Mouse (Mus musculus): ENCODE data around the gene Nipa2.

Gene Nipa2

GRCm38 (mm10) chr7:55962004-55962908 is at the start of gene Nipa2:
Gene Nipa2 (minus strand): TSS chr7:55962476.
- DNase-seq (ENCODE audit: low spot score in 2 of 2) = peak; percentile 86 to 95

GRCm38 (mm10) chr7:56011018-56011333 is 48.7 kb upstream of the Nipa2 start:
- no peak for DNase-seq (ENCODE audit: low spot score in 2 of 2)

GRCm38 (mm10) chr7:56010318-56011017 is 48.2 kb upstream of the Nipa2 start:
- no peak for DNase-seq (ENCODE audit: low spot score in 2 of 2)

- no peak for DNase-seq (ENCODE audit: low spot score in 2 of 2)
Observed at GRCm38 (mm10) chr7:55998997-55999396, 36.7 kb upstream of the Nipa2 start.

GRCm38 (mm10) chr7:55995013-55995412 is 32.7 kb upstream of the Nipa2 start:
- DNase-seq (ENCODE audit: low spot score in 2 of 2) = no peak

GRCm38 (mm10) chr7:55991858-55992257 is 29.6 kb upstream of the Nipa2 start:
- DNase-seq (ENCODE audit: low spot score in 2 of 2) = no peak

- DNase-seq (ENCODE audit: low spot score in 2 of 2) = peak in 1 of 2 experiments; percentile 2
Observed at GRCm38 (mm10) chr7:55991129-55991528, 28.9 kb upstream of the Nipa2 start.

- peak; percentile 24 to 70 for DNase-seq (ENCODE audit: low spot score in 2 of 2)
Observed at GRCm38 (mm10) chr7:55986526-55987214, 24.4 kb upstream of the Nipa2 start.

- no peak for DNase-seq (ENCODE audit: low spot score in 2 of 2)
Observed at GRCm38 (mm10) chr7:55984754-55985153, 22.5 kb upstream of the Nipa2 start.

- DNase-seq (ENCODE audit: low spot score in 2 of 2) = no peak
Observed at GRCm38 (mm10) chr7:55983107-55983506, 20.8 kb upstream of the Nipa2 start.

GRCm38 (mm10) chr7:55982010-55982700 is 19.9 kb upstream of the Nipa2 start:
- DNase-seq (ENCODE audit: low spot score in 2 of 2) = no peak

GRCm38 (mm10) chr7:55981511-55981910 is 19.2 kb upstream of the Nipa2 start:
- no peak for DNase-seq (ENCODE audit: low spot score in 2 of 2)

- no peak for DNase-seq (ENCODE audit: low spot score in 2 of 2)
Observed at GRCm38 (mm10) chr7:55974429-55974828, 12.2 kb upstream of the Nipa2 start.

- DNase-seq (ENCODE audit: low spot score in 2 of 2) = no peak
Observed at GRCm38 (mm10) chr7:55969415-55969814, 7.1 kb upstream of the Nipa2 start.

- peak in 1 of 2 experiments; percentile 9 for DNase-seq (ENCODE audit: low spot score in 2 of 2)
Observed at GRCm38 (mm10) chr7:55968258-55968901, 6.1 kb upstream of the Nipa2 start.

GRCm38 (mm10) chr7:55966866-55967460 is 4.7 kb upstream of the Nipa2 start:
- DNase-seq (ENCODE audit: low spot score in 2 of 2) = no peak

GRCm38 (mm10) chr7:55960506-55960905 is 1.8 kb downstream of the Nipa2 start:
- DNase-seq (ENCODE audit: low spot score in 2 of 2) = no peak

GRCm38 (mm10) chr7:55959801-55960200 is 2.5 kb downstream of the Nipa2 start:
- DNase-seq (ENCODE audit: low spot score in 2 of 2) = no peak

GRCm38 (mm10) chr7:55957916-55958315 is 4.4 kb downstream of the Nipa2 start:
- DNase-seq (ENCODE audit: low spot score in 2 of 2) = no peak

- no peak for DNase-seq (ENCODE audit: low spot score in 2 of 2)
Observed at GRCm38 (mm10) chr7:55957178-55957577, 5.1 kb downstream of the Nipa2 start.

- DNase-seq (ENCODE audit: low spot score in 2 of 2) = no peak
Observed at GRCm38 (mm10) chr7:55956054-55956453, 6.2 kb downstream of the Nipa2 start.

Data from urinary bladder, adult 18-20 months (tissue).